Mouse (Mus musculus) T-helper 1 cell (primary cell): ENCODE measurements around the gene Cyb5r1.

Experiments
- in situ Hi-C: fragments of 300-600 bp; cut with MboI, MseI; formaldehyde crosslinking; loops from one replicate; pipeline ENCODE4 v1.15.1; 2025; ENCODE audit warnings: high pct_unique_total_duplicates

The Cyb5r1 gene

GRCm38 (mm10) chr1:134405509-134406413, at the start of gene Cyb5r1:
Gene Cyb5r1 (plus strand): TSS chr1:134405559.
- in situ Hi-C loops = loop anchor here (5.0 kb wide), 2 partner anchors 43 to 1757 kb away; partner anchors contain the start of gene Tmem183a

GRCm38 (mm10) chr1:134357461-134357860, 47.9 kb upstream of the Cyb5r1 start:
- in situ Hi-C loops = loop anchor here (5.0 kb wide), 1 partner anchor 105 kb away; no protein-coding TSS in a partner anchor

- in situ Hi-C loops = loop anchor here (5.0 kb wide), 1 partner anchor 47 kb away; the partner anchor contains the start of gene Cyb5r1
Observed at GRCm38 (mm10) chr1:134360656-134361055, 44.7 kb upstream of the Cyb5r1 start.

GRCm38 (mm10) chr1:134361195-134361856, 44.0 kb upstream of the Cyb5r1 start:
- in situ Hi-C loops = loop anchor here (5.0 kb wide), 1 partner anchor 46 kb away; the partner anchor contains the start of gene Cyb5r1

- in situ Hi-C loops = loop anchor here (5.0 kb wide), 1 partner anchor 45 kb away; the partner anchor contains the start of gene Cyb5r1
Observed at GRCm38 (mm10) chr1:134361857-134362212, 43.5 kb upstream of the Cyb5r1 start, which contains the start of gene Tmem183a. Gene Tmem183a (minus strand): TSS chr1:134361979.

- in situ Hi-C loops = loop anchor here (5.0 kb wide), 1 partner anchor 44 kb away; the partner anchor contains the start of gene Cyb5r1
Observed at GRCm38 (mm10) chr1:134363194-134363593, 42.2 kb upstream of the Cyb5r1 start.

- in situ Hi-C loops = no loop called here
Observed at GRCm38 (mm10) chr1:134365491-134365890, 39.9 kb upstream of the Cyb5r1 start.

- in situ Hi-C loops = no loop called here
Observed at GRCm38 (mm10) chr1:134368777-134369337, 36.5 kb upstream of the Cyb5r1 start.

- in situ Hi-C loops = no loop called here
Observed at GRCm38 (mm10) chr1:134374124-134374523, 31.2 kb upstream of the Cyb5r1 start.

GRCm38 (mm10) chr1:134381051-134381450, 24.3 kb upstream of the Cyb5r1 start:
- in situ Hi-C loops = no loop called here

- in situ Hi-C loops = no loop called here
Observed at GRCm38 (mm10) chr1:134381795-134382625, 23.3 kb upstream of the Cyb5r1 start.

GRCm38 (mm10) chr1:134384581-134384980, 20.8 kb upstream of the Cyb5r1 start:
- in situ Hi-C loops = no loop called here

GRCm38 (mm10) chr1:134385176-134385575, 20.2 kb upstream of the Cyb5r1 start:
- in situ Hi-C loops = no loop called here

GRCm38 (mm10) chr1:134385666-134386065, 19.7 kb upstream of the Cyb5r1 start, which contains the start of gene 4933406M09Rik:
Gene 4933406M09Rik (plus strand): TSS chr1:134385940.
- in situ Hi-C loops = no loop called here

- in situ Hi-C loops = no loop called here
Observed at GRCm38 (mm10) chr1:134393827-134394226, 11.5 kb upstream of the Cyb5r1 start.

GRCm38 (mm10) chr1:134398210-134398609, 7.1 kb upstream of the Cyb5r1 start:
- in situ Hi-C loops = no loop called here

- in situ Hi-C loops = no loop called here
Observed at GRCm38 (mm10) chr1:134399735-134400134, 5.6 kb upstream of the Cyb5r1 start.

- in situ Hi-C loops = loop anchor here (5.0 kb wide), 2 partner anchors 44 to 1756 kb away; partner anchors contain the start of gene Tmem183a
Observed at GRCm38 (mm10) chr1:134406414-134406771, 1.0 kb downstream of the Cyb5r1 start.

GRCm38 (mm10) chr1:134408080-134408479, 2.7 kb downstream of the Cyb5r1 start:
- in situ Hi-C loops = loop anchor here (5.0 kb wide), 2 partner anchors 46 to 1754 kb away; partner anchors contain the start of gene Tmem183a

- in situ Hi-C loops = no loop called here
Observed at GRCm38 (mm10) chr1:134411706-134412629, 6.6 kb downstream of the Cyb5r1 start.
